Comparison of ENCODE assay signal across 13 mouse cellular contexts in genomic region chr1:182383096-182383495, GRCm38 (mm10). TPM values are rescaled to one million over a fixed set of nuclear protein-coding genes. Genes with fewer than 3 reads are reported as not detected.
DNase-seq lines count a peak whose midpoint lies in the region; TF ChIP-seq lines count a peak whose summit lies in the region.
"Had no signal": no experiment of that assay in that cellular context is flagged by ENCODE, and none has a peak within 500 bp of the region (broad histone marks: within the 10 kb centered on the region; RNA-seq: fewer than 3 reads in every experiment).

No protein-coding gene starts in this region.

- TF ChIP-seq POLR2A in MEL (IDR thresholded peaks at IDR 0.05; ENCODE audit: control insufficient read depth in 1 of 2, insufficient read depth in 1 of 2, low read depth in 1 of 2, low read length in 2 of 2, poor library complexity in 1 of 2) = no peak

- H3K36me3 ChIP-seq in MEL (ENCODE audit: control insufficient read depth in 1 of 2, insufficient read depth in 2 of 2, low read length in 2 of 2) = peaks cover 0 to 1% of the 10 kb centered on the region in 2 experiments; a peak in 1 of 4 replicates
- H3K36me3 ChIP-seq: neural tube, embryonic 13.5 days had no signal

- no peaks in the 10 kb centered on the region for H3K79me2 ChIP-seq in MEL (ENCODE audit: control insufficient read depth, insufficient read depth, low read length, poor library complexity)

- TF ChIP-seq RAD21 in MEL (IDR thresholded peaks at IDR 0.05; ENCODE audit: low read depth, low read length) = no peak

- TF ChIP-seq EP300 in MEL (IDR thresholded peaks at IDR 0.05; ENCODE audit: low read depth in 1 of 2, low read length in 2 of 2) = no peak

- peaks cover 0 to 2% of the 10 kb centered on the region in 2 experiments; a peak in 2 of 4 replicates for H3K27me3 ChIP-seq in MEL (ENCODE audit: control insufficient read depth in 1 of 2, insufficient read depth in 2 of 2, low read length in 2 of 2)
- H3K27me3 ChIP-seq: neural tube, embryonic 13.5 days had no signal

- H3K4me1 ChIP-seq in MEL (ENCODE audit: control insufficient read depth in 1 of 2, insufficient read depth in 2 of 2, low read length in 2 of 2) = peaks cover 2 to 6% of the 10 kb centered on the region in 2 experiments; a peak in 2 of 4 replicates
- H3K4me1 ChIP-seq: neural tube, embryonic 13.5 days had no signal

- no peak overlapping the region for H3K4me3 ChIP-seq in MEL (ENCODE audit: control insufficient read depth in 1 of 2, insufficient read depth in 1 of 2, low read depth in 2 of 2, low read length in 2 of 2)
- H3K4me3 ChIP-seq: heart, adult 2 months; neural tube, embryonic 13.5 days had no signal

- no peak for TF ChIP-seq CTCF in MEL (IDR thresholded peaks at IDR 0.05 in 2 of 3, conservative IDR thresholded peaks at IDR 0.05 in 1 of 3; ENCODE audit: control insufficient read depth in 1 of 3, insufficient read depth in 1 of 3, low read depth in 2 of 3, low read length in 3 of 3, poor library complexity in 1 of 3, severe bottlenecking in 1 of 3)

- no peak overlapping the region for H3K27ac ChIP-seq in MEL (ENCODE audit: control insufficient read depth, low read depth, low read length)
- H3K27ac ChIP-seq: heart, adult 2 months; hindbrain, postnatal 0 days; neural tube, embryonic 13.5 days had no signal

- DNase-seq in lung, adult 18-20 months = peak; percentile 44 to 57
- no peak for DNase-seq in lung, postnatal 10 days
- peak; percentile 20 for DNase-seq in MEL (ENCODE audit: low read depth, low spot score)
- DNase-seq in induced T-regulatory cell, adult 2 months (ENCODE audit: low read depth) = peak; percentile 91
- peak; percentile 69 for DNase-seq in skeletal muscle tissue, adult 2 months (ENCODE audit: low read depth, low spot score)
- DNase-seq in spleen, adult 12 weeks (ENCODE audit: low spot score) = no peak
- DNase-seq in layer of hippocampus, adult 18-20 months (ENCODE audit: low spot score in 2 of 2) = no peak
- DNase-seq: heart, postnatal 14 days; lung, postnatal 36 days; midbrain, embryonic 14.5 days had no signal

- no peak overlapping the region for H3K9ac ChIP-seq in MEL (ENCODE audit: control insufficient read depth, low read depth, low read length, poor library complexity, severe bottlenecking)
- H3K9ac ChIP-seq: neural tube, embryonic 13.5 days had no signal

- H3K9me3 ChIP-seq in MEL (replicated peaks; ENCODE audit: insufficient read depth, low read length) = no peaks in the 10 kb centered on the region
- H3K9me3 ChIP-seq: neural tube, embryonic 13.5 days had no signal

TF ChIP-seq in MEL, 35 proteins besides CTCF, POLR2A, EP300 and RAD21:
- TF ChIP-seq ZC3H11A (IDR thresholded peaks at IDR 0.05; ENCODE audit: low read depth, low read length) = no peak
- TF ChIP-seq MAZ (IDR thresholded peaks at IDR 0.05; ENCODE audit: low read depth, low read length) = no peak
TF ChIP-seq in MEL: peak in this region for 0.

RNA-seq across cellular contexts. Expression of gene Trp53bp2, which starts 25.9 kb away (rescaled TPM):
- 2.6 and 3.2 TPM in 2 replicates for total RNA-seq in MEL (2012; rRNA removed)
- polyA plus RNA-seq in MEL (2012; ENCODE audit: insufficient read depth in 1 of 2, insufficient read length in 2 of 2, low read depth in 1 of 2, low replicate concordance in 2 of 2, missing spikeins in 1 of 2) = 10 to 100 TPM in 1 of 2 experiments, not detected in 1; 15.1 TPM
- total RNA-seq in layer of hippocampus, adult 18-20 months (2021) = 10 to 100 TPM; 32.0 to 38.2 TPM

RNA-seq across cellular contexts. Expression of gene Fbxo28, which starts 41.7 kb away (rescaled TPM):
- 13.3 and 16.3 TPM in 2 replicates for total RNA-seq in MEL (2012; rRNA removed)
- 10 to 100 TPM; 17.2 to 72.5 TPM for polyA plus RNA-seq in MEL (2012; ENCODE audit: insufficient read depth in 1 of 2, insufficient read length in 2 of 2, low read depth in 1 of 2, low replicate concordance in 2 of 2, missing spikeins in 1 of 2)
- 10 to 100 TPM; 51.8 to 51.9 TPM for total RNA-seq in layer of hippocampus, adult 18-20 months (2021)

Comparison
In these comparisons a context has a peak if more than half of its experiments do, and no peak if none do; other contexts are left out.
1. DNase-seq: peak in lung, adult 18-20 months (2 of 2), MEL (single experiment), induced T-regulatory cell, adult 2 months (single experiment) and skeletal muscle tissue, adult 2 months (single experiment); none in lung, postnatal 10 days (single experiment), spleen, adult 12 weeks (single experiment) and layer of hippocampus, adult 18-20 months (0 of 2).